Mouse (Mus musculus) liver, embryonic 14.5 days (tissue): ENCODE measurements around the gene Lonp2. TPM values are rescaled to one million over a fixed set of nuclear protein-coding genes. Genes with fewer than 3 reads are reported as not detected.

ENCODE experiments used
- ATAC-seq: fragments of 200-750 bp; cut with Nextera tagmentation; 2 replicates; pipeline ENCODE4 v1.8.0; 2017; ENCODE audit warnings: moderate number of reproducible peaks, mild to moderate bottlenecking, moderate library complexity; ENCODE audit not compliant: insufficient read depth
- DNase-seq, 3 experiments: peaks; one replicate each; pipeline ENCODE4 v3.0.0-alpha.2; 2012 to 2013; ENCODE audit warnings: low read depth in 3 of 3, low spot score in 3 of 3
- H3K27ac ChIP-seq: fragments of 300-500 bp; sonication (generic); 2 replicates; pipeline ENCODE4 v1.5.1; 2014; ENCODE audit warnings: moderate library complexity, mild to moderate bottlenecking, control low read depth, inconsistent platforms
- H3K27me3 ChIP-seq: fragments of 300-500 bp; sonication (generic); 2 replicates; pipeline ENCODE4 v1.6.1; 2014; ENCODE audit warnings: mild to moderate bottlenecking, low read length, moderate library complexity; ENCODE audit not compliant: control insufficient read depth, insufficient read depth
- H3K36me3 ChIP-seq: fragments of 300-500 bp; sonication (generic); replicated peaks from 2 replicates; pipeline ENCODE4 v1.6.1; 2014; ENCODE audit warnings: low read depth; ENCODE audit not compliant: control insufficient read depth, insufficient read depth
- H3K4me1 ChIP-seq, 2 experiments: fragments of 200-500 bp in 1 of 2; fragments of 300-500 bp in 1 of 2; sonication (generic) in 1 of 2; replicated peaks; 2 replicates each; pipeline ENCODE4 v1.6.1; 2012 to 2014; ENCODE audit warnings: antibody characterized with exemption in 1 of 2, inconsistent platforms in 1 of 2, low read length in 1 of 2; ENCODE audit not compliant: control insufficient read depth in 2 of 2, insufficient read depth in 2 of 2
- H3K4me2 ChIP-seq: fragments of 300-500 bp; sonication (generic); 2 replicates; pipeline ENCODE4 v1.6.1; 2014; ENCODE audit warnings: low read depth, mild to moderate bottlenecking, control low read depth, moderate library complexity
- H3K4me3 ChIP-seq, 2 experiments: fragments of 200-500 bp in 1 of 2; fragments of 300-500 bp in 1 of 2; sonication (generic) in 1 of 2; 2 replicates each; pipeline ENCODE4 v1.5.1; 2012 to 2014; ENCODE audit warnings: low read depth in 2 of 2, low read length in 2 of 2, mild to moderate bottlenecking in 2 of 2, control low read depth in 1 of 2, inconsistent platforms in 1 of 2, moderate library complexity in 1 of 2; ENCODE audit not compliant: insufficient read depth in 1 of 2
- H3K9ac ChIP-seq: fragments of 300-500 bp; sonication (generic); replicated peaks from 2 replicates; pipeline ENCODE4 v1.6.1; 2014; ENCODE audit warnings: mild to moderate bottlenecking, control low read depth, moderate library complexity
- H3K9me3 ChIP-seq: fragments of 300-500 bp; sonication (generic); 2 replicates; pipeline ENCODE4 v1.6.1; 2016; ENCODE audit warnings: low read length, mixed read lengths; ENCODE audit not compliant: control insufficient read depth
- CTCF ChIP-seq: IDR thresholded peaks from 2 replicates; pipeline ENCODE4 v1.5.1; 2016; ENCODE audit warnings: antibody characterized with exemption, low read depth, control low read depth
- EP300 ChIP-seq: IDR thresholded peaks from 2 replicates; pipeline ENCODE4 v1.6.1; 2016; ENCODE audit warnings: antibody characterized with exemption, low read depth
- WGBS: fragments of 180-500 bp; shearing (Covaris S2); extraction: QIAGEN DNeasy Blood & Tissue Kit; methylation state at CpG from one replicate; pipeline ENCODE4 v1.1.7; 2014; ENCODE audit not compliant: insufficient replicate concordance; 5-methylcytosine and 5-hydroxymethylcytosine counted together
- microRNA-seq: library from miRNA; unstranded; fragments of <30 nt; microRNA quantifications from one replicate; pipeline ENCODE4, GENCODE M21; 2016
- polyA plus RNA-seq, 2 experiments: library from polyadenylated mRNA; depleted of rRNA in 1 of 2; stranded (reverse) in 1 of 2; unstranded in 1 of 2; fragments of >200 nt; fragmentation: Nextera tagmentation in 1 of 2; extraction: Ambion mirVana in 1 of 2; gene quantifications; 2 replicates each; pipeline versions ENCODE4 v1.2.1 to v1.2.3; 2012 to 2014

Gene Lonp2
- polyA plus RNA-seq, 2 experiments: 16.6 to 34.2 TPM

- no peak for ATAC-seq
- no peak overlapping the region for H3K4me3 ChIP-seq
- H3K27ac ChIP-seq: no peak overlapping the region
- H3K9me3 ChIP-seq: no peaks in the 10 kb centered on the region
- TF ChIP-seq EP300 (no peak), CTCF (no peak)
- no peaks in the 10 kb centered on the region; the same call in none of the 2 replicates for H3K27me3 ChIP-seq
- no peak overlapping the region for H3K9ac ChIP-seq
- H3K36me3 ChIP-seq: no peaks in the 10 kb centered on the region
- no peak for DNase-seq
- H3K4me1 ChIP-seq: peaks cover 12 to 14% of the 10 kb centered on the region in 2 experiments
- WGBS: 80% methylated on average over 9 of the region's 9 CpGs
- H3K4me2 ChIP-seq: no peak overlapping the region
Measured at GRCm38 (mm10) chr8:86766548-86767211, 142.8 kb downstream of the Lonp2 start.

- Histone ChIP-seq H3K9ac (no peak overlapping the region), H3K4me2 (no peak overlapping the region), H3K4me1 (peaks cover 12 to 14% of the 10 kb centered on the region in 2 experiments), H3K9me3 (no peaks in the 10 kb centered on the region), H3K27ac (no peak overlapping the region), H3K36me3 (no peaks in the 10 kb centered on the region), H3K27me3 (no peaks in the 10 kb centered on the region; the same call in none of the 2 replicates), H3K4me3 (no peak overlapping the region)
- DNase-seq (no peak), ATAC-seq (no peak)
- WGBS: 48% methylated on average over 5 of the region's 5 CpGs
- TF ChIP-seq CTCF (no peak), EP300 (no peak)
Measured at GRCm38 (mm10) chr8:86768499-86768898, 144.7 kb downstream of the Lonp2 start.

GRCm38 (mm10) chr8:86769945-86770715, 146.3 kb downstream of the Lonp2 start:
- Histone ChIP-seq H3K27ac (no peak overlapping the region), H3K4me1 (peaks cover 6% of the 10 kb centered on the region in 2 experiments), H3K9ac (no peak overlapping the region), H3K27me3 (no peaks in the 10 kb centered on the region; the same call in 1 of the 2 replicates), H3K4me2 (no peak overlapping the region), H3K9me3 (no peaks in the 10 kb centered on the region), H3K36me3 (no peaks in the 10 kb centered on the region), H3K4me3 (no peak overlapping the region)
- DNase-seq (no peak), ATAC-seq (no peak)
- TF ChIP-seq CTCF: no peak
- TF ChIP-seq EP300: no peak
- 82% methylated on average over 1 of the region's 1 CpGs for WGBS

Small RNA genes lying within 50 kb of the gene (microRNA-seq; reads per million reads assigned to microRNA genes)
- not detected for gene Gm44348

Other genes starting within 250 kb of the Lonp2 start
- gene Abcc12, start 43.4 kb upstream of the Lonp2 start, polyA plus RNA-seq (2012; rRNA removed): 0.02 TPM in 1 of 2 replicates, not detected in the other
- not detected in 2 replicates for gene Abcc12, start 43.4 kb upstream of the Lonp2 start, polyA plus RNA-seq (2014; fragmentation: Nextera tagmentation; extraction: Ambion mirVana)
- gene Gm10638, start 121.7 kb downstream of the Lonp2 start, polyA plus RNA-seq (2012; rRNA removed): 0.27 and 0.33 TPM in 2 replicates
- gene Gm10638, start 121.7 kb downstream of the Lonp2 start, polyA plus RNA-seq (2014; fragmentation: Nextera tagmentation; extraction: Ambion mirVana): 1.1 and 1.5 TPM in 2 replicates
- gene Siah1a, start 121.9 kb downstream of the Lonp2 start, polyA plus RNA-seq (2012; rRNA removed): 8.7 and 9.5 TPM in 2 replicates
- 14.0 and 16.0 TPM in 2 replicates for gene Siah1a, start 121.9 kb downstream of the Lonp2 start, polyA plus RNA-seq (2014; fragmentation: Nextera tagmentation; extraction: Ambion mirVana)